Mouse (Mus musculus): Measurements from ENCODE around the gene Zc3h12a. TPM values are rescaled to one million over a fixed set of nuclear protein-coding genes. Genes with fewer than 3 reads are reported as not detected.

Zc3h12a gene
- total and polyA plus RNA-seq, 3 experiments, result 0.92 to 3.3 TPM; not detected in 1

DNA sequence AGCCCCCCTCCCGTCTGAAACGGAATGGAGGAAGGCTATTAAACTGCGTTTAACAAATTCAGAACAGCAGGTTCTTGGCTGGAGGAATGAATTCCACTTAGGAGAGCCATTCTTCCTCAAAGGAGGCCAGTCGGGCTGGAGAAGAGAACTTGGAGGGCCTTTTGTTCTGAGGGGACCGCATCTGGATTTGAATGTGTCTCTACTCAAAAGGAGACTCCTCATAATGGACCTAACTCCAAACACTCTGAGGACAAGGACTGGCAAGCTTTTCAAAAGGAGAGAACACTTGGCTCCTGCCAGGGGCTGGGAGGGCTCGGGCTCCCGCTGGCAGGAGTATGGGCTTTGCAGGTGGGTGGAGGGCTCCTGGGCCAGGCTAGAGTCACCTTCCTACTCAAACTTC, 17.0 kb upstream of the Zc3h12a start:
- no peak for DNase-seq (ENCODE audit: low read depth, low spot score)
- TF ChIP-seq HCFC1 (IDR thresholded peaks at IDR 0.05; ENCODE audit: low read depth, low read length) (no peak), CHD2 (IDR thresholded peaks at IDR 0.05; ENCODE audit: low read length) (no peak), USF1 (IDR thresholded peaks at IDR 0.05; ENCODE audit: low read depth, low read length) (no peak), E2F4 (IDR thresholded peaks at IDR 0.05; ENCODE audit: borderline replicate concordance, low read depth, low read length) (no peak), ZKSCAN1 (IDR thresholded peaks at IDR 0.05; ENCODE audit: low read depth, low read length) (no peak), TCF12 (IDR thresholded peaks at IDR 0.05; ENCODE audit: low read depth, low read length) (no peak), BHLHE40 (IDR thresholded peaks at IDR 0.05; ENCODE audit: borderline replicate concordance, low read depth, low read length) (no peak), MAX (IDR thresholded peaks at IDR 0.05; ENCODE audit: low read length) (no peak), ELF1 (IDR thresholded peaks at IDR 0.05; ENCODE audit: low read depth, low read length) (no peak)
- no peaks in the 10 kb centered on the region for H3K27me3 ChIP-seq (ENCODE audit: control insufficient read depth in 1 of 2, insufficient read depth in 2 of 2, low read length in 2 of 2)
- H3K9ac ChIP-seq (ENCODE audit: control insufficient read depth, low read depth, low read length, poor library complexity, severe bottlenecking), result no peak overlapping the region
- H3K36me3 ChIP-seq (ENCODE audit: control insufficient read depth in 1 of 2, insufficient read depth in 2 of 2, low read length in 2 of 2), result no peaks in the 10 kb centered on the region
- no peak overlapping the region for H3K4me3 ChIP-seq (ENCODE audit: control insufficient read depth in 1 of 2, insufficient read depth in 1 of 2, low read depth in 2 of 2, low read length in 2 of 2)
- no peaks in the 10 kb centered on the region for H3K9me3 ChIP-seq (replicated peaks; ENCODE audit: insufficient read depth, low read length)
- H3K27ac ChIP-seq (ENCODE audit: control insufficient read depth, low read depth, low read length), result no peak overlapping the region
- no peaks in the 10 kb centered on the region for H3K79me2 ChIP-seq (ENCODE audit: control insufficient read depth, insufficient read depth, low read length, poor library complexity)
- no peaks in the 10 kb centered on the region for H3K4me1 ChIP-seq (ENCODE audit: control insufficient read depth in 1 of 2, insufficient read depth in 2 of 2, low read length in 2 of 2)

GRCm38 (mm10) chr4:125144211-125144610, 16.6 kb upstream of the Zc3h12a start:
- Histone ChIP-seq H3K9me3 (replicated peaks; ENCODE audit: insufficient read depth, low read length) (no peaks in the 10 kb centered on the region), H3K79me2 (ENCODE audit: control insufficient read depth, insufficient read depth, low read length, poor library complexity) (no peaks in the 10 kb centered on the region), H3K4me3 (ENCODE audit: control insufficient read depth in 1 of 2, insufficient read depth in 1 of 2, low read depth in 2 of 2, low read length in 2 of 2) (no peak overlapping the region), H3K4me1 (ENCODE audit: control insufficient read depth in 1 of 2, insufficient read depth in 2 of 2, low read length in 2 of 2) (no peaks in the 10 kb centered on the region), H3K9ac (ENCODE audit: control insufficient read depth, low read depth, low read length, poor library complexity, severe bottlenecking) (no peak overlapping the region), H3K27ac (ENCODE audit: control insufficient read depth, low read depth, low read length) (no peak overlapping the region), H3K27me3 (ENCODE audit: control insufficient read depth in 1 of 2, insufficient read depth in 2 of 2, low read length in 2 of 2) (no peaks in the 10 kb centered on the region), H3K36me3 (ENCODE audit: control insufficient read depth in 1 of 2, insufficient read depth in 2 of 2, low read length in 2 of 2) (no peaks in the 10 kb centered on the region)
- DNase-seq (ENCODE audit: low read depth, low spot score), result no peak
- TF ChIP-seq ZKSCAN1 (IDR thresholded peaks at IDR 0.05; ENCODE audit: low read depth, low read length) (no peak), ETS1 (IDR thresholded peaks at IDR 0.05; ENCODE audit: low read depth, low read length) (no peak), USF2 (IDR thresholded peaks at IDR 0.05; ENCODE audit: borderline replicate concordance in 1 of 2, insufficient read depth in 1 of 2, low read depth in 1 of 2, low read length in 2 of 2) (no peak), POLR2AphosphoS5 (IDR thresholded peaks at IDR 0.05; ENCODE audit: borderline replicate concordance, low read depth, low read length) (no peak), TBP (IDR thresholded peaks at IDR 0.05; ENCODE audit: low read depth, low read length) (no peak), ZNF384 (IDR thresholded peaks at IDR 0.05; ENCODE audit: low read depth, low read length) (no peak), E2F4 (IDR thresholded peaks at IDR 0.05; ENCODE audit: borderline replicate concordance, low read depth, low read length) (no peak), MXI1 (IDR thresholded peaks at IDR 0.05; ENCODE audit: low read depth, low read length) (no peak), CHD2 (IDR thresholded peaks at IDR 0.05; ENCODE audit: low read length) (no peak), MAX (IDR thresholded peaks at IDR 0.05; ENCODE audit: low read length) (no peak), UBTF (IDR thresholded peaks at IDR 0.05; ENCODE audit: borderline replicate concordance, insufficient read depth, low read depth, low read length) (no peak), RAD21 (IDR thresholded peaks at IDR 0.05; ENCODE audit: low read depth, low read length) (no peak)
